Mouse (Mus musculus): Measurements from ENCODE around the gene Syt12. TPM values are rescaled to one million over a fixed set of nuclear protein-coding genes. Genes with fewer than 3 reads are reported as not detected.
"Not testable (repeated sequence)": the region's sequence is repeated elsewhere in the genome, so short reads cannot be mapped to it uniquely, and the experiment has no call there.

Syt12 gene
- total and polyA plus RNA-seq, 2 experiments from 2014 or later = 7.0 to 12.2 TPM

DNA sequence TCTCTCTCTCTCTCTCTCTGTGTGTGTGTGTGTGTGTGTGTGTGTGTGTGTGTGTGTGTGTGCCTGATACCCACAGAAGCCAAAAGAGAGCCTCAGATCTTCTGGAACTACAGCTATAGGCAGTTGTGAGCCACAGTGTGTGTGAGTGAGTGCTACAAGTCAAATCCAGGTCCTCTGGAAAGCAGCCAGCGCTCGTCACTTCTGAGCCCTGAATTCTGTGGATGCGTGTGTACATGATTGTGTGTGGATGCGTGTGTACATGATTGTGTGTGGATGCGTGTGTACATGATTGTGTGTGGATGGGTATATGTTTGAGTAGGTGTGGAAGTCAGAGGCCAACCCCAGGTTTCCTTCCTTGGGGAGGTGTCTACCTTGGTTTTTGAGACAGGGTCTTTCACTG lies 3.7 kb downstream of the Syt12 start:
- WGBS = 87% methylated on average over 5 of the region's 5 CpGs
- DNase-seq (ENCODE audit: low spot score) (no peak), ATAC-seq (ENCODE audit: low FRiP score) (no peak)
- H3K27me3 ChIP-seq (ENCODE audit: insufficient read depth, low read length) = 0 out of 2 replicates have a peak, but pooled peaks cover 4% of the 10 kb centered on the region
- no peak overlapping the region for H3K4me2 ChIP-seq (ENCODE audit: low read depth, low read length, poor library complexity, severe bottlenecking)
- no peaks in the 10 kb centered on the region for H3K9me3 ChIP-seq (ENCODE audit: low read length)
- TF ChIP-seq CTCF (IDR thresholded peaks at IDR 0.05) = no peak
- no peaks in the 10 kb centered on the region for H3K4me1 ChIP-seq (ENCODE audit: insufficient read depth, low read length)
- no peak overlapping the region for H3K27ac ChIP-seq (ENCODE audit: low read depth, low read length)
- no peak overlapping the region for H3K9ac ChIP-seq (replicated peaks; ENCODE audit: low read length, poor library complexity, severe bottlenecking)
- H3K36me3 ChIP-seq (ENCODE audit: insufficient read depth, low read length) = no peaks in the 10 kb centered on the region
- no peak overlapping the region for H3K4me3 ChIP-seq (ENCODE audit: low read depth, low read length)

DNA sequence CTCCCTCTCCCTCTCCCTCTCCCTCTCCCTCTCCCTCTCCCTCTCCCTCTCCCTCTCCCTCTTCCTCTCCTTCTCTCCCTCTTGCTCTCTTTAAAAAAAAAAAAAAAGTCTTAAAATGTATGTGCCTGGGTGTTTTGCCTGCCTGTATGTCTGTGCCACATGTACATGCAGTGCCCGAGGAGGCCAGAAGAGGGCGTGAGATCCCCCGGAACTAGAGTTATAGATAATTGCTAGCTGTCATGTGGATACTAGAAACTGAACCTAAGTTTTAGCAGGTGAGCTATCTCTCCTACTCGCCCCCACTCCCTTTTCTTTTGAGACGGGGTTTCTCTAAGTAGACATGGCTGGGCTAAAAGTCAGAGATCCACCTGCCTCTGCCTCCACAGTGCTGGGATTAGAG lies 8.9 kb downstream of the Syt12 start:
- ATAC-seq (ENCODE audit: low FRiP score) (no peak), DNase-seq (ENCODE audit: low spot score) (no peak)
- Histone ChIP-seq H3K4me2 (ENCODE audit: low read depth, low read length, poor library complexity, severe bottlenecking) (no peak overlapping the region), H3K27ac (ENCODE audit: low read depth, low read length) (no peak overlapping the region), H3K4me3 (ENCODE audit: low read depth, low read length) (no peak overlapping the region), H3K36me3 (ENCODE audit: insufficient read depth, low read length) (no peaks in the 10 kb centered on the region), H3K27me3 (ENCODE audit: insufficient read depth, low read length) (no peaks in the 10 kb centered on the region), H3K9me3 (ENCODE audit: low read length) (no peaks in the 10 kb centered on the region), H3K4me1 (ENCODE audit: insufficient read depth, low read length) (no peaks in the 10 kb centered on the region), H3K9ac (replicated peaks; ENCODE audit: low read length, poor library complexity, severe bottlenecking) (no peak overlapping the region)
- 36% methylated on average over 5 of the region's 5 CpGs for WGBS
- no peak for TF ChIP-seq CTCF (IDR thresholded peaks at IDR 0.05)

DNA sequence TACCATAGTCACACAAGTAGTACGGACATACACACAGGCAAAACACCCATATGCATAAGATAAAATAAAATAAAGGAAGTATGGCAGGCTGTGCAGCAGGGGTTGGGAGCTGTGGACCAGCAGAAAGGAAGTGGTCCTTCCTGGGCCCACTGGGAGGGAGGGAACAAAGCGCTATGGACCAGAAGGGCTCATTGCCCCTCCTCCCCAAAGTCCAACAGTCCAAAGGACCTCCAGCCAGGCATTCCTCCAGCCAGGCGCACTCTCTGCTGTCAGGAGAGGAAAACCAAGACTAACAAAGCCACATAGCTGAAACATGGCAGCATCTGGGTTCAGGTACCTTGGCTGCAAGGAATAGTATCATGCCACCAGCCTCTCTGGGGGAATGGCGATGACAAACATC lies 12.6 kb downstream of the Syt12 start:
- H3K4me3 ChIP-seq (ENCODE audit: low read depth, low read length) = no peak overlapping the region
- no peaks in the 10 kb centered on the region for H3K9me3 ChIP-seq (ENCODE audit: low read length)
- no peak for TF ChIP-seq CTCF (IDR thresholded peaks at IDR 0.05)
- no peak overlapping the region for H3K9ac ChIP-seq (replicated peaks; ENCODE audit: low read length, poor library complexity, severe bottlenecking)
- H3K4me1 ChIP-seq (ENCODE audit: insufficient read depth, low read length) = no peaks in the 10 kb centered on the region
- ATAC-seq (ENCODE audit: low FRiP score) (no peak), DNase-seq (ENCODE audit: low spot score) (no peak)
- no peak overlapping the region for H3K4me2 ChIP-seq (ENCODE audit: low read depth, low read length, poor library complexity, severe bottlenecking)
- H3K27ac ChIP-seq (ENCODE audit: low read depth, low read length) = no peak overlapping the region
- 81% methylated on average over 4 of the region's 4 CpGs for WGBS
- H3K36me3 ChIP-seq (ENCODE audit: insufficient read depth, low read length) = 0 out of 2 replicates have a peak, but pooled peaks cover 2% of the 10 kb centered on the region
- no peaks in the 10 kb centered on the region for H3K27me3 ChIP-seq (ENCODE audit: insufficient read depth, low read length)

DNA sequence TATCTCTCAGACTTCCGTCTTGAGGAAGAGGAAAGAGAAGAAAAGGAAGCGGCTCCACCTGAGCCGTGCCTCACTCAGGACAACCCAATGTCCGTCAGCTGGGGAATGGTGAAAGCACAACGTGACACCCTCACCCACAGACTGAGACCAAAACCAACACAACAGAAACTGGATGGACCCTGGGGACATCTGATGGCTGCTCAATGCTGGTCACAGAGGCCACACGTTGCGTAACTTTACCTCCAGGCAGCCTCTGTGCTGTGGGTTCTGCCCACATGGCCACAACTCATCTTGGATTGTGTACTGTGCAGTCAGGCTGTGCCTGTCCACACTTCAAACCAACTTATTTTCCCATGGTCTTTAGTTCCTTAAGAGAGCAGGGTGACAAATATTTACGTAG lies 15.3 kb downstream of the Syt12 start:
- Histone ChIP-seq H3K4me3 (ENCODE audit: low read depth, low read length) (no peak overlapping the region), H3K4me1 (ENCODE audit: insufficient read depth, low read length) (no peaks in the 10 kb centered on the region), H3K36me3 (ENCODE audit: insufficient read depth, low read length) (0 out of 2 replicates have a peak, but pooled peaks cover 2% of the 10 kb centered on the region), H3K9me3 (ENCODE audit: low read length) (no peaks in the 10 kb centered on the region), H3K27me3 (ENCODE audit: insufficient read depth, low read length) (no peaks in the 10 kb centered on the region), H3K4me2 (ENCODE audit: low read depth, low read length, poor library complexity, severe bottlenecking) (no peak overlapping the region), H3K9ac (replicated peaks; ENCODE audit: low read length, poor library complexity, severe bottlenecking) (no peak overlapping the region), H3K27ac (ENCODE audit: low read depth, low read length) (no peak overlapping the region)
- WGBS = 87% methylated on average over 8 of the region's 8 CpGs
- ATAC-seq (ENCODE audit: low FRiP score) (no peak), DNase-seq (ENCODE audit: low spot score) (no peak)
- TF ChIP-seq CTCF (IDR thresholded peaks at IDR 0.05) = no peak

DNA sequence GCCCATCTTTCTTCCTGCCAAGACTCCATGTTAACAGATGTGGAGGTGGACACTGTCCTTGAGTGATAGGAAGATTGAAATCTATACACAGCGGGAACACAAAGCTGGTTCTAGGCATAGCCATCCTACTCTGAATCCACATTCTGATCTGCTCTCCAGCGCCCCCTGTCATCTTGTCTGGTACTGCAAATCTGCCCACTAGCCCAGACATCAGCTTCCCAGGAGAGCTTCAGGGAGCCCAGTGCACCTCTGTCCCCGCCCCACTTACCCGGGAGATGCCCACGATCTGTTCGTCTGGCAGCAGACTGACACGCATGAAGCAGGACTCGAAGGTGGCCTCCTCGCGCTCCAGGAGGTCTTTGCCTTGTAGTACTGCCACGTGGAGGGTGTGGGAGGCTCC lies 21.0 kb downstream of the Syt12 start:
- H3K36me3 ChIP-seq (ENCODE audit: insufficient read depth, low read length) = 0 out of 2 replicates have a peak, but pooled peaks cover 2% of the 10 kb centered on the region
- WGBS = 12% methylated on average over 11 of the region's 11 CpGs
- H3K4me3 ChIP-seq (ENCODE audit: low read depth, low read length) = no peak overlapping the region
- H3K4me2 ChIP-seq (ENCODE audit: low read depth, low read length, poor library complexity, severe bottlenecking) = no peak overlapping the region
- H3K9ac ChIP-seq (replicated peaks; ENCODE audit: low read length, poor library complexity, severe bottlenecking) = no peak overlapping the region
- peaks cover 4% of the 10 kb centered on the region; the same call in 1 of the 2 replicates for H3K27me3 ChIP-seq (ENCODE audit: insufficient read depth, low read length)
- H3K4me1 ChIP-seq (ENCODE audit: insufficient read depth, low read length) = no peaks in the 10 kb centered on the region
- peak; percentile 43 for DNase-seq (ENCODE audit: low spot score)
- ATAC-seq (ENCODE audit: low FRiP score) = no peak
- no peaks in the 10 kb centered on the region for H3K9me3 ChIP-seq (ENCODE audit: low read length)
- peak; percentile 63 for TF ChIP-seq CTCF (IDR thresholded peaks at IDR 0.05)
- H3K27ac ChIP-seq (ENCODE audit: low read depth, low read length) = no peak overlapping the region

DNA sequence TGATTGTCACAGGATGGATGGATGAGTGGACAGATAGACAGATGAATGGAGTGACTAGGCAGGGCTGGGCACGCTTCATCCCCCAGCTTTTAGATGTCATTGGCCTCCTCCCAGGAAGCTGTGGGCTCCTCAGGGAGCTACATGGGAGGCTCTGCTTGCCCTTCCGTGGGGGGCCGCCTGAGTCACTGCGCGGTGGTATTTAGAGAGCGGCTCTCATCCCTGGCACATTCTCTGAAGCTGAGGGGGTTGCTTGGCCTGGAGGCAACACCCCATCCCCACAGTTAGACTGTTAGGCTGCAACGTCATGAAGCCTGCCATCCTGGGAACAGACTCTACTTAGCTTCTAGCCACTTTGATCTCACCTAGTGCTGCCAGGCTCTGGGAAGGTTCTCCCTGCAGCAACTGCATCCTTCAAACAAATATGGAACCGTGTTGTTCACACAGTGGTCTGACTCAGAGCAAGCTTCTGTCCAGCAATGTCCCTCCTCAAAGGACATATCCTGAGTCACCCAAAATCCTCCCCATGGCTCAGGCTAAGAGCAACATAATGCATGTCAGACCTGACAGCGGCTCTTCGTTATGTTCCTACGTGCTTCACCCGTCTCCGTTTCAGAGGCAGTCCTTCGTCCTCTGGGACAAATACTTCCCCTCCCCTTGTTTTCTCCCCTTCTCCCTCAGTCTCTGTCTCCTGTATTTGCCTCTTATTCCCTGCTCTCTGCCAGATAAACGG lies 22.0 kb downstream of the Syt12 start:
- DNase-seq (ENCODE audit: low spot score) (no peak), ATAC-seq (ENCODE audit: low FRiP score) (no peak)
- Histone ChIP-seq H3K4me2 (ENCODE audit: low read depth, low read length, poor library complexity, severe bottlenecking) (no peak overlapping the region), H3K27ac (ENCODE audit: low read depth, low read length) (no peak overlapping the region), H3K9ac (replicated peaks; ENCODE audit: low read length, poor library complexity, severe bottlenecking) (no peak overlapping the region), H3K9me3 (ENCODE audit: low read length) (no peaks in the 10 kb centered on the region), H3K4me1 (ENCODE audit: insufficient read depth, low read length) (no peaks in the 10 kb centered on the region), H3K4me3 (ENCODE audit: low read depth, low read length) (no peak overlapping the region), H3K36me3 (ENCODE audit: insufficient read depth, low read length) (0 out of 2 replicates have a peak, but pooled peaks cover under 1% of the 10 kb centered on the region), H3K27me3 (ENCODE audit: insufficient read depth, low read length) (peaks cover 4% of the 10 kb centered on the region; the same call in 1 of the 2 replicates)
- 71% methylated on average over 15 of the region's 15 CpGs for WGBS
- TF ChIP-seq CTCF (IDR thresholded peaks at IDR 0.05) = no peak

DNA sequence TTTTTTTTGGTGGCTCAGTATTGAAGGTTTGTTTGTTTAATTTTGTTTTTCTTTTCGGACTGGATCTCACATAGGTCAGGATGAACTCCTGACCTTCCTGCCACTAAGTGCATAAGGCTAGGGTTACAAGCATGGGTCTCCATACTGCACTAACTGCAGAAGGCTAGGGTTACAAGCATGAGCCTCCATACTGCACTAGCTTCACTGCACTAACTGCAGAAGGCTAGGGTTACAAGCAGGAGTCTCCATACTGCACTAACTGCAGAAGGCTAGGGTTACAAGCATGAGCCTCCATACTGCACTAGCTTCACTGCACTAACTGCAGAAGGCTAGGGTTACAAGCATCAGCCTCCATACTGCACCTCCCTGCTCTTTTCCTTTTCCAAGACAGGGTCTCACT lies 23.2 kb downstream of the Syt12 start:
- not testable (repeated sequence) for H3K4me2 ChIP-seq (ENCODE audit: low read depth, low read length, poor library complexity, severe bottlenecking); H3K36me3 ChIP-seq (ENCODE audit: insufficient read depth, low read length); H3K4me3 ChIP-seq (ENCODE audit: low read depth, low read length); ATAC-seq (ENCODE audit: low FRiP score); H3K27ac ChIP-seq (ENCODE audit: low read depth, low read length); H3K9me3 ChIP-seq (ENCODE audit: low read length); H3K4me1 ChIP-seq (ENCODE audit: insufficient read depth, low read length); H3K27me3 ChIP-seq (ENCODE audit: insufficient read depth, low read length); DNase-seq (ENCODE audit: low spot score); H3K9ac ChIP-seq (replicated peaks; ENCODE audit: low read length, poor library complexity, severe bottlenecking)
- 63% methylated on average over 1 of the region's 1 CpGs for WGBS

Measured in midbrain, postnatal 0 days (tissue).